Mouse (Mus musculus): ENCODE data around the gene Pip5k1b.
"Not testable (repeated sequence)": the region's sequence is repeated elsewhere in the genome, so short reads cannot be mapped to it uniquely, and the experiment has no call there.

Pip5k1b gene

DNA sequence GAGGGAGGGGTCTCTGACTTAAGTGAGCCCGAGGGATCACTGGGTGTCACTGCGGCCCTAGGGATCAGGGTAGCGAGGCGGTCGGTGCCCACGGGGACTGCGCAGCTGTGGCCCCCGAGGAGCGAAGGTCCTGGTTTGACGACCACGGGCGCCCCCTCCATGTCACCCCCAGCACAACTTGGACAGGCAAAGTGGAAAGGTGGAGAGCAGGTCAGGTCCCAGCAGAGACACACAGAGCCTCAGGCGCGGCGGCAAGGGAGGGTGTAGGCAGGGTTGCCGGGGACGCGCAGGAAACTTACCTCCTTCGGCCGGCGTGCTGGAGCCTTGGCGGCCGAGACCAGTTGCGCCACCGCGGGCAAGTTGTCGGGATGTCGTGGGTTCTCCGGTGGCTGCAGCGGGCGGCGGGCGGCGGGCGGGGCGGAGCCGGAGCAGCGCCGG is at the start of gene Pip5k1b:
Gene Pip5k1b, minus strand, starts transcription at position 407 of the 438 bp plus-strand sequence.
- DNase-seq = peak; percentile 59

DNA sequence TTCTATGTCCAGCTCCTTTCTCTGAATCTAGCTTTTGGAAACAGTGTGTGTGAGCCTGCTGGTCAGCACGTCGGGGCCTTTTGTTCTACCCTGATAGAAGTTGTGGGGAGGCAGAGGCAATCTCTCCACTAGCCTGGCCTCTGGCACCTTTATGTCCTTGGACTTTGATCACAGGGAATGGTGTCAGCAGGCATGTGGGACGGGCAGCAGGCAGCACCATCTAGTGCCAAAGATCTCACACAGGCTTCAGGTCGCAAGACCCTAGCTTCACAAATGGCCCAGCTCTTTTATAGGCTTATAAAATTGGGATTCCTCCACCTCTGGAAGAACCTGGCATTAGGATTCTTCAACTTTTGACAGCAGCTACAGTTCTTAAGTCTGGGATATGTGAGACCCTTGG is 48.4 kb upstream of the Pip5k1b start:
- DNase-seq = no peak

DNA sequence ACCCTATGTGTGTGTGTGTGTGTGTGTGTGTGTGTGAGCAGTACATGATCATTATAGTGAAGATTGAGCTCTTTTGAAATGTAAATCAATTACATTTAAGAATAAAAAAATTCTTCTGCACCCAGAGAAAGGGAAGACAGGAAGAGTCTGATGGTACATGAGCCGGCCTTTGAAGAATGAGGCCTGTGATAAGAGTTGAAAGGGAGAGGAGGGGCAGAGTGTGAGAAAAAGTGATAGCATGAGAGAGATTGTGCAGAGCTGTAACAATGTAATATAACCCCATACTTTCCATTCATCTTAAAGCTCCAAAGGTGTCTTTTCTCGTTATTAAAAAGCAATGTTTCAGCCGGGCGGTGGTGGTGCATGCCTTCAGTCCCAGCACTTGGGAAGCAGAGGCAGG is 47.8 kb upstream of the Pip5k1b start:
- no peak for DNase-seq

DNA sequence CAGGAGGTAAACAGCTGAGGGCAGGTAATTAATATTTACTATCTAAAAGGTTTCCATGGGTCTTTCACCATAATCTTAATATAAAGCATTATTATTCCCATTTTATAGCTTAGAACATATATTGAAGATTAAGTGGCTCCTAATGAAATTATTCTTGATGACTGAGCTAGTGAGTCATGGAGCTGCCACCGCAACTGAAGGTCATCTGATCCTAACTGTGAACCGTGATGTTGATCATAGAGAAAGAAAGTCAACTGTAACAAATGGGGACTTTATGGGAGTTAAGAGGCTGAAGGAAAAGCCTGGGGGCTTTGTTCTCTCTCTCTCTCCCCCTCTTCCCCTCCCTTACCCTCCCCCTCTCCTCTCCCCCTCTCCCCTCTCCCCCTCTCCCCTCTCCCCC is 31.1 kb upstream of the Pip5k1b start:
- DNase-seq = no peak

- DNase-seq = no peak
These were observed 29.5 kb upstream of the Pip5k1b start for GRCm38 (mm10) chr19:24585171-24585570.

DNA sequence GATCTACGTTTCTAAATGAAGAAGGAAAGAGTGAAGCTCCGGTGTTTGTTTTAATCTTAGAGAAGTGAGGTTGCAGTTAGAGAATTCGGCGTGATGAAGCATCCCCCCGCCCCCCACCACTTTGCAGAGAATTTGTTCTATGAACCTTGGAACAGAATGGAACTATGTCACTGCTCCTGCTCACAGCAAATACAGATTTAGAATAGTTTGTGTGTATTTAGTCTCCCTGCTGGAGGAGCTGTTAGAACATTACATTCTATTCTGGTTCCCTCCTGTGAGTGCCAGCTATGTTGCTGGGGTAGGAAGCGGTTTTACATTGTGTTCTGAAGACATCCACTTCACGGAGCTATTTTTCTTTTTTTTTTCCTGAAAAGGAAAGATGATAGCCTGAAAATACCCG is 28.3 kb upstream of the Pip5k1b start:
- DNase-seq = no peak

DNA sequence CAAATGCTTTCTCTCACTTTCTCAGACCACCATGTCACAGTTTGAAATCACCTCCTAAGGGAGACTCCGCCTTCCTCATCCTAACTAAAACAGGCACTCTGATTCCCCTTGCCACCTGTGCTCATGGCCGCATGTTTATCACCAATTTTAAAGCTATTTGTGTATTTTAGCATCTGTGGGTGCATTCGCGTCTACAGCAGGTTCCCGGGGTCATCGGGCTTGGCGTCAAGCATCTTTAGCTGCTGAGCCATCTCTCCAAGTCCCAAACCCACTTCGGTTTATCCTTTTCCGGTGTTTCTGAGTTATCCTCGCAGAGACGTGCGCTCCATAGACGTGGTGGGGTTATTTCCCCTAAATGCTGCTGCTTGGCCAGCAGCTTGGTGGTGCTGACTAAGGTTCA is 20.5 kb upstream of the Pip5k1b start:
- no peak for DNase-seq

DNA sequence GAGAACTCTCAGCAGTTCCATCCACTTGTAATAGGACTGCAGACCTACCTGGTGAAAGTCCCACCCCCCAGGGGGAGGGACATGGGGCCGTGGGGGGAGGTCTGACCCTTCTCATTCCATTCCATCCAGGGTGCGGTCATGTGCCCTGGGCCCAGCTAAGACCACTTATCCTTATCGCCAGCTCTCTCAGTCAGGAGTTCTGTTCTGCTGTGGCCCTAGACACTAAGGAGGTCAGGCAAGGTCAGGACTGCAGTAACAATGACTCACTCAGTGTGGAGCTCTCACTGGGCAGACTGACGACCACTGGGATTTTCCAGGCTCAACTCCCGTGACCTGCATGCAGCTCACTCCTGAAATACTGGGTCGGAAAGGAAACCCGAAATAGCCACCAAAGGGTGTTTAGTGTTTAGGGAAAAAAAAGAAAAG is 16.1 kb upstream of the Pip5k1b start:
- DNase-seq = peak; percentile 10

GRCm38 (mm10) chr19:24570969-24571368 is 15.3 kb upstream of the Pip5k1b start:
- no peak for DNase-seq

DNA sequence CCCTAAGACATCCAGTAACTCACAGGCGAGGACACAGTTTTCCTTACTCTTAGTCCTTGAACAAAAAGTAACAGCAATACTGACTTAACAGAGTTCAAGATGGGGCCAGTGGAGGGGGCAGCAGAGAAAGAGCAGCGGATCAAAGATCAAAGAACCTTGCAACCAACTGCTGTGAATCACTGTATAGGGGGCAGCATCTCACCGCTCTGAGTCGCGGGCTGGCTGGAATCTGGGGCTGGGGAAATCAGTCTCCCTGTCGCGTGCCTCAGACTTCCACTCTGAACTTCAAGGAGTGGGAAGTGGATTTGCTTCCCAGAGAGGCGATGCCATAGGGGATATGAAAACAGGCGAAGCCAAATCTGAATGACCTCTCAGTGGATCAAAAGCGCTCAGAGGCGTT is 1.8 kb upstream of the Pip5k1b start:
- peak; percentile 37 for DNase-seq

GRCm38 (mm10) chr19:24556585-24556966 is 904 bp upstream of the Pip5k1b start:
- no peak for DNase-seq

DNA sequence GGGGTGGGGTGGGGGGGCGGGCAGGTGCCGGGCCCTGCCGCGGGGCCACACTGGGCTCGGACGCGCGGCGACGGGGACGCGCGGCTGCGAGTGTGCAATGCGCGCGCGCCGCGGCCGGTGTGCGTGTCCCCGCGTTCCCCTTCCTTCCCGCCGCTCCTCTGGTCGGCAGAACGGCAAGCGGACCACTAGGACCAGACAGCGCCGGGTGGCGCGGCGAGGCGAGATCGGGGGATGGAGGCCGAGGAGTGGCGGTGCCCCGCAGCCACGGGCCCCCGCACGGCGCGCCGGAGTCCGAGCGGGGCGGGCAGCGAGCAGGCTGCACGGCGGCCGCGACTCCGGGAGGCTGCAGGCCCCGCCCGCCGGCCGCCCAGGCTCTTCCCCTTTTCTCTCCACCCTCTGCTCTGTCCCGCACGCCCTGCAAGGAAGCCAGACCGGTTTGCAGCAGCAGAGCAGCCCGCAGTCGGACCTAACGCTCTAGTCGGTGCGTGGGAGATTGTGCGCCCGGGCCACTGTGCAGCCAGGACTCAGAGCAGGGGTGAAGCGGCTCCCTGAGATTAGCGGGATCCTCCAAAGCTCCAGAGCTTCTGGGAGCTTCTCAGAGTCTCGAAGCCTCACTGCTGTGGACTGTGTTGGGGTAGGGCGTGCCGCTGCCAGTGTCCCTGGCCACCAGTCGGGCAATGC is 372 bp upstream of the Pip5k1b start:
- DNase-seq = peak; percentile 78

DNA sequence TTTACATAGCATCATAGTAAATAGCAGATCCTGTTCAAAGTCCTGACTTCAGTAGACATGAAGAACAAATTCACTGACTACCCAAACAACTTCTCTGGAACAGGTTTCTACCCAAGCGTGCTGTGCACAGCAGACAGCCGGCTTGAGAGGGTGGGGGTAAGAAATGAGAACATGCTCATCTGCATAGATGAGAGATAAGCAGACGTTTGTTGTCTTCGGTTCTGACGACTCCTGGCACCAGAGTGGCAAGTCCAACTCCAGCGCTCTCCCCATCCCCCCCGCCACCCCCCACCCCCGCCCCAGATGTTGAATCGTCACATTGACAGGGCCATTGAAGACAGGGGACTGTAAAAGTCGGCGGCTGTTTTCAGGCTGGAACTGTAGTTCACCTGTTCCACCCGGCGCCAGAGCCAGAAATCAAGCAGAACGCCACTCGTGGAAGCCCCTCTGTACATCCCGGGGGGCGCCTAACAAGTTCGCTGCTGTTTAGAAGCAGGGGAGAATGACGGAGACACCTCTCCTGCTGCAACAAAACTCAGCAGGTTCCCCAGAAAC is 684 bp downstream of the Pip5k1b start:
- peak; percentile 4 for DNase-seq

GRCm38 (mm10) chr19:24554425-24554824 is 1.2 kb downstream of the Pip5k1b start:
- no peak for DNase-seq

GRCm38 (mm10) chr19:24553291-24554075 is 2.2 kb downstream of the Pip5k1b start:
- peak; percentile 7 for DNase-seq

- not testable (repeated sequence) for DNase-seq
These were observed 3.0 kb downstream of the Pip5k1b start for GRCm38 (mm10) chr19:24552641-24553040.

DNA sequence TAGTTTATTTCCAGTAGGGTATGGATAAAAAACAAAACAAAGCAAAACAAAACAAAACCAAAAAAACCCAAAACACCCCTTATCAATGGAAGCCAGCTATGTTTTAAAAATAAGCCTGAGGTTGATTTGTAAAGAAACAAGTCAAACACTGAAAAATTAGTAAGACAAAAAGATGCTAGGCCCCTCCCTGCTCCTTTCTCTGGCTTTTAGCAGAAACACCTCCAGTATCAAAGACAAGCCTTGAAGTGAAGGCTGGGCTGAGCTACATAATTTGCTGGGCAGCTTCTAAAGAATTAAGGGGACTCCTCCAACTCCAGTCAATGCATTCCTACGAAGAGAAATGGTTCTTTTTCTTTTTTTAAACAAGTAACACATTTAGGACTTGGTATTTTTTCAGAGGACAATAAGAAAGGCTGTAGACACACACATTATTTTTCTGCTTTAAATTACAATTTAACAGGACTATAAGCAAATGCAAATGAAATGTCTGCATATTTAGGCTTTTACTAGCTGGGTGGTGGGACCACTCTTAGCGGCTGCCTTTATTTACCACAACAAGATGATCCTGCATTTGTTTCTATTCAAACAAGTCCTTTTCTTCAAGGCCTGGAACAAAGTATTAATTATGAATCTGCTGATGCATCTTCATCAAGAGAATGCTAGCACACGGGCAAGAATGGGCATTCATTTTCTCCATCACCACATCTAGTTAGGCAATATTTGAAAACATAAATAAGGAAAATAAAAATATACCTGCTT is 4.3 kb downstream of the Pip5k1b start:
- DNase-seq = no peak

DNA sequence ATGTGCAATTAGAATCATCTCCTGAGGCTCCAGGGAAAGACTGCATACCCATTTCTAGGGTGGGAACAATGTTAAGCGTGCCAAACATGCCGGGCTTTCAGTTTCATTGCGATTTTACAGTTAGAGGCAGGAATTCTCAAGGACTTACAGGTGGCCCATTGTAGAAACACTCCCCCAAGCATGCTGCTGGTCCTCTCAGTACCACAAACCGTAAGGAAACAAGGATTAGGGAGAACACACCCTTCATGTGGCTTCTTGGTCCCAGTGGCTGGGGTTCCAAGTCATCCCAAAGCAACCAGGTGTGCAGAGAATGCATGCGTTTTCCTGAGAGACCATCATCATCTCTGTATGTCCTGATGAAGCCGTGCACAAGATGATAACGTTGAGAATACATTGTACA is 4.9 kb downstream of the Pip5k1b start:
- no peak for DNase-seq

GRCm38 (mm10) chr19:24550016-24550415 is 5.7 kb downstream of the Pip5k1b start:
- DNase-seq = no peak

DNA sequence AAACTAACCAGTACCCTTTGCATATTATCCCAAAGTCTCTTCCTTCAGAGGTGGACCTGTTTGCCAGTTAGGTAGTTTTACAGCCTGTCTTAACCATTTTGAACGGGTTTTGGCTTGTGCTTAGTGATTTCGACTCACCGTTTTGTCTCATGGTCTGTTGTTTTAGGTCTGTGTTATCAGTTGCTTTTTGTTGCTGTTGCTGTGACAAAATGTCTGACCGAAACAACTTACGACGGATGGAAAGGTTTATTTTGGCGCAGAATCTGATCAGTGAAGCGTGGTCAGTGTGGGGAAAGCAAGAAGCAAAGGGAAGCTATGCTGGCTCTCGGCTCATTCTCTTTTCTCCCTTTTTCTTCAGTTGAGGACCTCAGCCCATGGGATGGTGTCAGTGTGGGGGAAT is 7.3 kb downstream of the Pip5k1b start:
- no peak for DNase-seq

DNA sequence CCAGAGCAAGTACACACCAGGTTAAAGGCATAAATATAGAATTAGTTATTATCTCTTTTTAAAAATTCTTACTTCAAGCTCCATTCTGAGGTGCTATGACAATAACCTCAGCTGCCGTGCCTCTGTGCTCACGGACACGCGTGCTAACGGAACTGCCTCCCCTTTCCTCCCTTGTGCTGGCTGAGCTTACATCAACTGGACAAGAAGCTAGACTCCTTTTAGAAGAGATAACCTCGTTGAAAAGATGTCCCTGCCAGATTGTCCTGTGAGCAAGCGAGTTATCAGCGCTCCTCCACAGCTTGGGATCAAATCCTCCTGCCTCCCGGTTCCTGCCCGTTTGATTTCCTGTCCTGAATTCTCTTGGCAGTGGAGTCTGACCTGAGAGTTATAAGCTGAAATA is 9.5 kb downstream of the Pip5k1b start:
- no peak for DNase-seq

- DNase-seq = no peak
These were observed 12.0 kb downstream of the Pip5k1b start for GRCm38 (mm10) chr19:24543386-24544350.

Measured in kidney, postnatal 14 days (tissue).